Mouse (Mus musculus) B cell, adult (primary cell): Measurements from ENCODE around the gene Adamts2. TPM values are rescaled to one million over a fixed set of nuclear protein-coding genes. Genes with fewer than 3 reads are reported as not detected.

ENCODE experiments used
- total RNA-seq: library from RNA; stranded (reverse); gene quantifications from 4 replicates; pipeline ENCODE4 v1.2.4, GENCODE M21; 2023; ENCODE audit not compliant: inconsistent age

The Adamts2 gene
- 1.2 TPM in 1 of 4 replicates, not detected in the others for total RNA-seq

GRCm38 (mm10) chr11:50601641-50602355, at the start of gene Adamts2:
Adamts2 (plus strand) TSS chr11:50602084.

GRCm38 (mm10) chr11:50827010-50827953, 225.4 kb downstream of the Adamts2 start, which contains the start of gene Zfp354c:
Zfp354c (minus strand) TSS chr11:50827724.

GRCm38 (mm10) chr11:50841023-50841735, 239.3 kb downstream of the Adamts2 start, which contains the start of gene Zfp879:
Zfp879 (minus strand) TSS chr11:50841552.

GRCm38 (mm10) chr11:50850177-50850735, 248.4 kb downstream of the Adamts2 start, which contains the start of gene Grm6:
Grm6 (plus strand) TSS chr11:50850685.

Other genes with a start within 250 kb of the Adamts2 start
- not detected in 4 replicates for gene Cby3, start 247.6 kb upstream of the Adamts2 start, total RNA-seq
- 1,020 to 1,148 TPM (median 1,086 TPM) in 4 replicates for gene Hnrnph1, start 225.1 kb upstream of the Adamts2 start, total RNA-seq
- 57.3 to 59.2 TPM (median 58.6 TPM) in 4 replicates for gene Rufy1, start 171.0 kb upstream of the Adamts2 start, total RNA-seq
- 5.3 to 7.1 TPM (median 6.5 TPM) in 4 replicates for gene Zfp354c, start 225.6 kb downstream of the Adamts2 start, total RNA-seq
- gene Zfp879, start 239.5 kb downstream of the Adamts2 start, total RNA-seq: 0.39 to 0.51 TPM in 2 of 4 replicates, not detected in the others
- gene Grm6, start 248.6 kb downstream of the Adamts2 start, total RNA-seq: 37.0 to 44.4 TPM (median 40.0 TPM) in 4 replicates